Mouse (Mus musculus) liver, adult 2 months (tissue): ENCODE results near the gene Paqr5.

Experiments used
- CTCF ChIP-seq: fragments of 200-500 bp; IDR thresholded peaks from 2 replicates; pipeline ENCODE4 v1.5.1; 2011; ENCODE audit warnings: low read depth, low read length, control low read depth
- POLR2A ChIP-seq: fragments of 200-500 bp; IDR thresholded peaks from 2 replicates; pipeline ENCODE4 v1.6.1; 2011; ENCODE audit warnings: low read length, control low read depth; ENCODE audit not compliant: insufficient read depth; ENCODE audit errors: extremely low read depth

GRCm38 (mm10) chr9:61945973-61946611 lies 80.6 kb downstream of the Paqr5 start:
- TF ChIP-seq CTCF (no peak), POLR2A (no peak)
